8 mouse cellular contexts compared by ENCODE assay signal in the genomic region with DNA sequence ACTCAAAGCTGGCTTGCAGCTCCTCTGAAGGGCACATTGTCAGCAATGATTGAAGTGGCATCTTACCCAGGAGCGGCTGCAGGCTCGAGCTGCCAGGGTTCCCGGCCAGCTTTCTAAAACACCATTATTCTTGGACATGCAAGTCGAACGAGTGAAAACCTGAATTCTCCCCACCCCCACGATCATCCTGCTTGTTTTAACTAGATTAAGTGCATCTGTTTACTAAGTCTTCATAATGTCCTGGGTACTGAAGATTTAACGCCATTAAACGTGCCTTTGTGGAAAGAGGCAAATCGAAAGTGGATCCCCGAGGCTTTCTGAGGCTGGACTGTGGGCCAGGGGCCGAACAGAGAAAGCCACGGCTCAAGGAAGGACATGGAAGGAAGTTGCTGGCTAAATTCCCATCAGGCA.
DNase-seq lines count a peak whose midpoint lies in the region.

No protein-coding gene starts in this region.

- peak; percentile 73 to 87 for DNase-seq in layer of hippocampus, postnatal 14 days (ENCODE audit: low spot score in 2 of 2)
- no peak for DNase-seq in layer of hippocampus, adult 11-12 months (ENCODE audit: low spot score)
- peak; percentile 76 for DNase-seq in Muller cell, postnatal 12 days (ENCODE audit: inconsistent ontology term)
- peak; percentile 73 for DNase-seq in cerebellum, postnatal 25 days
- DNase-seq in kidney, postnatal 14 days, result peak; percentile 73
- no peak for DNase-seq in thymus, postnatal 0 days (ENCODE audit: low spot score)
- DNase-seq in thymus, postnatal 14 days, result no peak
- DNase-seq in ovary, postnatal 36 days (ENCODE audit: low spot score), result no peak

Comparison
In these comparisons a context has a peak if more than half of its experiments do, and no peak if none do; other contexts are left out.
1. DNase-seq: peak in layer of hippocampus, postnatal 14 days (2 of 2), Muller cell, postnatal 12 days (single experiment), cerebellum, postnatal 25 days (2 of 2) and kidney, postnatal 14 days (single experiment); none in layer of hippocampus, adult 11-12 months (single experiment), thymus, postnatal 0 days (single experiment), thymus, postnatal 14 days (single experiment) and ovary, postnatal 36 days (single experiment).